Mouse (Mus musculus) bone marrow macrophage, adult 2 months (primary cell): Measurements from ENCODE around the gene Kazn.

Experiments
- CTCF ChIP-seq: IDR thresholded peaks from 2 replicates; pipeline ENCODE4 v1.5.1; 2012; ENCODE audit warnings: low read depth, mild to moderate bottlenecking, low read length, moderate library complexity
- POLR2A ChIP-seq: IDR thresholded peaks from 2 replicates; pipeline ENCODE4 v1.6.1; 2012; ENCODE audit warnings: mild to moderate bottlenecking, low read depth, low read length, borderline replicate concordance

GRCm38 (mm10) chr4:142082703-142083102 lies 156.5 kb downstream of the Kazn start:
- TF ChIP-seq POLR2A (no peak), CTCF (no peak)
